Mouse (Mus musculus): ENCODE data around the gene Kazn. TPM values are rescaled to one million over a fixed set of nuclear protein-coding genes. Genes with fewer than 3 reads are reported as not detected.

The Kazn gene
- polyA plus RNA-seq, 1 experiment, result not detected

GRCm38 (mm10) chr4:142223898-142224645 is 15.1 kb downstream of the Kazn start:
- TF ChIP-seq MYOD1 (IDR thresholded peaks at IDR 0.05; ENCODE audit: control insufficient read depth, insufficient read length, low read depth) (no peak), CTCF (IDR thresholded peaks at IDR 0.05; ENCODE audit: control insufficient read depth, insufficient read depth, insufficient read length) (no peak), FOSL1 (IDR thresholded peaks at IDR 0.05; ENCODE audit: insufficient read depth, low read length, poor library complexity, severe bottlenecking) (no peak), USF1 (IDR thresholded peaks at IDR 0.05; ENCODE audit: low read depth) (no peak), MAX (IDR thresholded peaks at IDR 0.05) (no peak), CEBPB (IDR thresholded peaks at IDR 0.05; ENCODE audit: low read depth) (no peak), MYOG (IDR thresholded peaks at IDR 0.05; ENCODE audit: control insufficient read depth, extremely low read depth, insufficient read length) (no peak)
- H3K79me2 ChIP-seq (ENCODE audit: control insufficient read depth, insufficient read depth), result no peaks in the 10 kb centered on the region
- no peaks in the 10 kb centered on the region for H3K36me3 ChIP-seq (ENCODE audit: control insufficient read depth, insufficient read depth)
- no peaks in the 10 kb centered on the region for H3K79me3 ChIP-seq (ENCODE audit: low read depth)
- H3K4me3 ChIP-seq (ENCODE audit: insufficient read depth, poor library complexity, severe bottlenecking), result no peak overlapping the region
- no peak overlapping the region for H3ac ChIP-seq (ENCODE audit: control insufficient read depth, insufficient read length, low read depth)
- no peaks in the 10 kb centered on the region for H3K27me3 ChIP-seq (ENCODE audit: control insufficient read depth, insufficient read depth, insufficient read length)

GRCm38 (mm10) chr4:142222385-142222784 is 16.8 kb downstream of the Kazn start:
- H3K4me3 ChIP-seq (ENCODE audit: insufficient read depth, poor library complexity, severe bottlenecking), result no peak overlapping the region
- H3K79me2 ChIP-seq (ENCODE audit: control insufficient read depth, insufficient read depth), result no peaks in the 10 kb centered on the region
- H3ac ChIP-seq (ENCODE audit: control insufficient read depth, insufficient read length, low read depth), result no peak overlapping the region
- H3K27me3 ChIP-seq (ENCODE audit: control insufficient read depth, insufficient read depth, insufficient read length), result no peaks in the 10 kb centered on the region
- H3K36me3 ChIP-seq (ENCODE audit: control insufficient read depth, insufficient read depth), result no peaks in the 10 kb centered on the region
- no peak for TF ChIP-seq FOSL1 (IDR thresholded peaks at IDR 0.05; ENCODE audit: insufficient read depth, low read length, poor library complexity, severe bottlenecking)
- TF ChIP-seq MYOG (IDR thresholded peaks at IDR 0.05; ENCODE audit: control insufficient read depth, extremely low read depth, insufficient read length), result no peak
- no peak for TF ChIP-seq CTCF (IDR thresholded peaks at IDR 0.05; ENCODE audit: control insufficient read depth, insufficient read depth, insufficient read length)
- TF ChIP-seq MYOD1 (IDR thresholded peaks at IDR 0.05; ENCODE audit: control insufficient read depth, insufficient read length, low read depth), result no peak
- TF ChIP-seq CEBPB (IDR thresholded peaks at IDR 0.05; ENCODE audit: low read depth), result no peak
- TF ChIP-seq USF1 (IDR thresholded peaks at IDR 0.05; ENCODE audit: low read depth), result no peak
- H3K79me3 ChIP-seq (ENCODE audit: low read depth), result no peaks in the 10 kb centered on the region

- H3K79me3 ChIP-seq (ENCODE audit: low read depth), result no peaks in the 10 kb centered on the region
- H3ac ChIP-seq (ENCODE audit: control insufficient read depth, insufficient read length, low read depth), result no peak overlapping the region
- TF ChIP-seq MYOD1 (IDR thresholded peaks at IDR 0.05; ENCODE audit: control insufficient read depth, insufficient read length, low read depth), result no peak
- TF ChIP-seq MAX (IDR thresholded peaks at IDR 0.05), result no peak
- TF ChIP-seq USF1 (IDR thresholded peaks at IDR 0.05; ENCODE audit: low read depth), result no peak
- no peak for TF ChIP-seq MYOG (IDR thresholded peaks at IDR 0.05; ENCODE audit: control insufficient read depth, extremely low read depth, insufficient read length)
- TF ChIP-seq CTCF (IDR thresholded peaks at IDR 0.05; ENCODE audit: control insufficient read depth, insufficient read depth, insufficient read length), result no peak
- TF ChIP-seq CEBPB (IDR thresholded peaks at IDR 0.05; ENCODE audit: low read depth), result no peak
- no peak for TF ChIP-seq FOSL1 (IDR thresholded peaks at IDR 0.05; ENCODE audit: insufficient read depth, low read length, poor library complexity, severe bottlenecking)
- no peaks in the 10 kb centered on the region for H3K27me3 ChIP-seq (ENCODE audit: control insufficient read depth, insufficient read depth, insufficient read length)
- H3K79me2 ChIP-seq (ENCODE audit: control insufficient read depth, insufficient read depth), result no peaks in the 10 kb centered on the region
- no peaks in the 10 kb centered on the region for H3K36me3 ChIP-seq (ENCODE audit: control insufficient read depth, insufficient read depth)
- H3K4me3 ChIP-seq (ENCODE audit: insufficient read depth, poor library complexity, severe bottlenecking), result no peak overlapping the region
These were observed 17.5 kb downstream of the Kazn start for GRCm38 (mm10) chr4:142221757-142222072.

- Histone ChIP-seq H3ac (ENCODE audit: control insufficient read depth, insufficient read length, low read depth) (no peak overlapping the region), H3K36me3 (ENCODE audit: control insufficient read depth, insufficient read depth) (no peaks in the 10 kb centered on the region), H3K27me3 (ENCODE audit: control insufficient read depth, insufficient read depth, insufficient read length) (no peaks in the 10 kb centered on the region), H3K4me3 (ENCODE audit: insufficient read depth, poor library complexity, severe bottlenecking) (no peak overlapping the region), H3K79me2 (ENCODE audit: control insufficient read depth, insufficient read depth) (no peaks in the 10 kb centered on the region), H3K79me3 (ENCODE audit: low read depth) (no peaks in the 10 kb centered on the region)
- TF ChIP-seq FOSL1 (IDR thresholded peaks at IDR 0.05; ENCODE audit: insufficient read depth, low read length, poor library complexity, severe bottlenecking), result no peak
- no peak for TF ChIP-seq USF1 (IDR thresholded peaks at IDR 0.05; ENCODE audit: low read depth)
- no peak for TF ChIP-seq MYOG (IDR thresholded peaks at IDR 0.05; ENCODE audit: control insufficient read depth, extremely low read depth, insufficient read length)
- no peak for TF ChIP-seq CEBPB (IDR thresholded peaks at IDR 0.05; ENCODE audit: low read depth)
- TF ChIP-seq MYOD1 (IDR thresholded peaks at IDR 0.05; ENCODE audit: control insufficient read depth, insufficient read length, low read depth), result no peak
- TF ChIP-seq MAX (IDR thresholded peaks at IDR 0.05), result no peak
- no peak for TF ChIP-seq CTCF (IDR thresholded peaks at IDR 0.05; ENCODE audit: control insufficient read depth, insufficient read depth, insufficient read length)
These were observed 18.0 kb downstream of the Kazn start for GRCm38 (mm10) chr4:142221025-142221756.

GRCm38 (mm10) chr4:142218997-142219396 is 20.2 kb downstream of the Kazn start:
- Histone ChIP-seq H3K79me3 (ENCODE audit: low read depth) (no peaks in the 10 kb centered on the region), H3K79me2 (ENCODE audit: control insufficient read depth, insufficient read depth) (no peaks in the 10 kb centered on the region), H3K36me3 (ENCODE audit: control insufficient read depth, insufficient read depth) (no peaks in the 10 kb centered on the region), H3K4me3 (ENCODE audit: insufficient read depth, poor library complexity, severe bottlenecking) (no peak overlapping the region), H3K27me3 (ENCODE audit: control insufficient read depth, insufficient read depth, insufficient read length) (no peaks in the 10 kb centered on the region), H3ac (ENCODE audit: control insufficient read depth, insufficient read length, low read depth) (no peak overlapping the region)
- no peak for TF ChIP-seq CTCF (IDR thresholded peaks at IDR 0.05; ENCODE audit: control insufficient read depth, insufficient read depth, insufficient read length)
- TF ChIP-seq MAX (IDR thresholded peaks at IDR 0.05), result no peak
- no peak for TF ChIP-seq MYOG (IDR thresholded peaks at IDR 0.05; ENCODE audit: control insufficient read depth, extremely low read depth, insufficient read length)
- TF ChIP-seq CEBPB (IDR thresholded peaks at IDR 0.05; ENCODE audit: low read depth), result no peak
- no peak for TF ChIP-seq FOSL1 (IDR thresholded peaks at IDR 0.05; ENCODE audit: insufficient read depth, low read length, poor library complexity, severe bottlenecking)
- no peak for TF ChIP-seq MYOD1 (IDR thresholded peaks at IDR 0.05; ENCODE audit: control insufficient read depth, insufficient read length, low read depth)
- no peak for TF ChIP-seq USF1 (IDR thresholded peaks at IDR 0.05; ENCODE audit: low read depth)

Measured in C2C12 (cell line).